Mouse (Mus musculus) naive thymus-derived CD4-positive, alpha-beta T cell, adult 2 months (primary cell): ENCODE measurements around the gene Kcnk5.

Experiments used
- DNase-seq: peaks from one replicate; pipeline ENCODE4 v3.0.0-alpha.2; 2011; ENCODE audit warnings: low read depth

Kcnk5 gene

GRCm38 (mm10) chr14:20168054-20168453 is 13.6 kb downstream of the Kcnk5 start:
- DNase-seq = no peak

GRCm38 (mm10) chr14:20165413-20165812 is 16.2 kb downstream of the Kcnk5 start:
- DNase-seq = no peak

- DNase-seq = no peak
Observed at GRCm38 (mm10) chr14:20164438-20164837, 17.2 kb downstream of the Kcnk5 start.

GRCm38 (mm10) chr14:20162686-20163085 is 18.9 kb downstream of the Kcnk5 start:
- DNase-seq = no peak

GRCm38 (mm10) chr14:20158727-20159681 is 22.6 kb downstream of the Kcnk5 start:
- no peak for DNase-seq

- DNase-seq = no peak
Observed at GRCm38 (mm10) chr14:20157595-20157994, 24.0 kb downstream of the Kcnk5 start.

GRCm38 (mm10) chr14:20155718-20156117 is 25.9 kb downstream of the Kcnk5 start:
- no peak for DNase-seq

- DNase-seq = no peak
Observed at GRCm38 (mm10) chr14:20154937-20155336, 26.7 kb downstream of the Kcnk5 start.

GRCm38 (mm10) chr14:20154245-20154644 is 27.4 kb downstream of the Kcnk5 start:
- no peak for DNase-seq

- no peak for DNase-seq
Observed at GRCm38 (mm10) chr14:20149127-20150080, 32.2 kb downstream of the Kcnk5 start.

- no peak for DNase-seq
Observed at GRCm38 (mm10) chr14:20148514-20148913, 33.1 kb downstream of the Kcnk5 start.

GRCm38 (mm10) chr14:20147854-20148253 is 33.8 kb downstream of the Kcnk5 start:
- DNase-seq = no peak

- DNase-seq = no peak
Observed at GRCm38 (mm10) chr14:20144093-20144492, 37.5 kb downstream of the Kcnk5 start.

GRCm38 (mm10) chr14:20138484-20139355 is 42.9 kb downstream of the Kcnk5 start, which contains the start of gene Saysd1:
Gene Saysd1, minus strand, starts transcription at chr14:20138534.
- no peak for DNase-seq

- no peak for DNase-seq
Observed at GRCm38 (mm10) chr14:20134965-20135671, 46.5 kb downstream of the Kcnk5 start.

GRCm38 (mm10) chr14:20128162-20128561 is 53.4 kb downstream of the Kcnk5 start:
- no peak for DNase-seq

GRCm38 (mm10) chr14:20127406-20128087 is 54.1 kb downstream of the Kcnk5 start:
- no peak for DNase-seq

GRCm38 (mm10) chr14:20120868-20121267 is 60.7 kb downstream of the Kcnk5 start:
- DNase-seq = no peak

GRCm38 (mm10) chr14:20120012-20120411 is 61.6 kb downstream of the Kcnk5 start:
- no peak for DNase-seq

- no peak for DNase-seq
Observed at GRCm38 (mm10) chr14:20116149-20116605, 65.4 kb downstream of the Kcnk5 start.
